Mouse (Mus musculus) kidney, adult 11 months (tissue): ENCODE data around the gene Cbx2.
A peak's percentile ranks its signal among the peaks of the same experiment; 100 is the strongest.

Experiments used
- DNase-seq: peaks from one replicate; pipeline ENCODE4 v3.0.0; 2022

The Cbx2 gene

DNA sequence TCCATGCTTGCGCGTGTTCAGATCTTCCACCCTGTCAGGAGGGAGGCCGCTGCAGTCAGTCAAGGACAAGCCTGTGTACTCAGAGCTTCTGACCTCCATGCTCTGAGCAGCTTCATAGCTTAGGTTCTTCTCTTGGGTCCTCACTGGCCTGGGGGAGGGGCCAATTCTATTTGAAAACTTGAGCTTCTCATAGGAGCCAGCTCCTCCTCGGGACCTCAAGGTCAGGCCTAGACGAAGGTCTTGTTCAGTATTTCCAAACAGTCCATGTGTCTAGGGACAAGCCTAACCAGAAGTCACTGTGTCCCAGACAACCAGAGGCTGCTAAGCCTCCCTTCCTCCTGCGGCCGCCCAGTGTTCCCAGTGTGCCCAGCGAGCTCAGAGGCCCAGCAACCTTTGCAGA lies 44.1 kb downstream of the Cbx2 start:
- DNase-seq: no peak

DNA sequence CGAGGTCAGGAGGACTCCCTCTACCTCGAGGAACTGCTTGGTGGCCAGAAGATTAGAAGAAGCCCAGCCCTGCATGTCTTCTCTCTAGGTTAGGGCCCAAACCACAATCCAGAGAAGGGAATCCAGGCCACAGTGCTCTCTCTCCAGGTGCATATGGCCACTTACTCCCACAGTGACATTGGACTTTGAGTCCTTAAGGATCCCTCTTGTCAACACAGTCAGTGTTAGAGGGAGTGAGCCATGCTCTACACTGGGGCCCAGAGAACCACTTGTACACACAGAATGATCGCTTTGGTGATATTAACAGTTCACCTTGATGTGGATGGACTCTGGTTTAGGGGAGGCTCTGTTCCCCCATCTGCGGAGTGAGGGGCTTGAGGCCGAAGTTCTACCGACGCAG lies 49.5 kb downstream of the Cbx2 start:
- DNase-seq: no peak

DNA sequence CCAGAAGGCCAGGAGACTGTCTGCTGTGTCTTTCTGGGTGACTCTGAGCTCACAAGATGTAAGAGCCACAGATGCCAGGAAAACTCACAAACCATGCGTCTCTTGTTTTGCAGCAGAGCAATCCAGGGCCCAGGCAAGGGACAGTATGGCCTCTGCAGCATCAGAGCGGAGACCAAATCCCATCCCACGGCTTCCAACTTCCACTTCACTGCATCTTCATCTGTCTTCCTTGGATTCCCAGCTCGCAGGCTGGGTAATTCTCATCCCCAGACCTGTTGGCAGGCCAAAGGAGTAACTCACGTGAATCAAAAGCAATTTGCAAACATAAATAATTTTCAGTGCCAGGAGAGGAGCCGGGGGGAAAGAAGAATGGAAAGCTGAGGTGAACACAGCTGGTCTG lies 50.2 kb downstream of the Cbx2 start:
- DNase-seq: no peak

DNA sequence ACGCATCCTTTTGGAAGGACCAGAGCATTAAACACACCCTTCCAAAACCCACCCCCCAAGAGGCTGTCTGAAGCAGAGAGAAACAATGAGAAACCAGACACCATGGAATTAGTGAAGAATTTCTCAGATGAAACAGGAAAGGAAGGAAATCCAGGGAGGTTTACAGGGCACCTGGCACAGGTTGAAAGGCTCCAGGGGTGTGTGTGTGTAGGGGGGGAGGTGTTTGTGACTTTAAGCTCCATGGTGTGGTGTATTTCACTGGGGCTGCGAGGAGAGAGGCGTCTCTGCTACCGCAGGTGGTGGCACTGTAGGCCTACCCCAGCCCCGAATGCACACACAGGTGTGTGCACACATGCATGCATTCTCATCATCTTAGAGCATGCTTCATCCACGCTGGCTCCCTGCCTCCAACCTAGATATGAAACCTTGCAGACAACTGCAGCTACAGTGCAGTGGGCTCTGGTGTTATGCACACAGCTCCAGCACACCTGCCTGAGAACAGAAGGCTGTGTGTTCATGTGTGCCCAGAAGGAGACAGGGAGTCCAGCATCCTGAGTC lies 51.2 kb downstream of the Cbx2 start:
- DNase-seq: no peak

DNA sequence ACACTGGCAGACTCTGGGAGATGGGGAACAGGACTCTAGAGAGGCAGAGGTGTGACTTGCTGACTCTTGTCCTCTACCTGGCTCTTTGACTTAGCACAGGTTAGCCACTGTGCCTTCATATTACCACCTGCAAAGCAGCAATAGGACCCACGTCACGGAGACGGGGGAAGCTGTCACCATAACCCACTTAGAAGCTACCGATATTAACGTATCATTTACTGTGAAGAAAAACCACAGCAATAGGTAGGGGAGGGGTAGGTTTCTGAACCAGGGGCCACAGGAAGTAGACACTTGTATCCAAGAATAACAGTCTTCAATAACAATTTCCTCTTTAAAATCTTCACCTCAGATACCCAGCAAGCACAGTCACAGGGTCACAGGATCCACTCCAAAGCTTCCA lies 53.0 kb downstream of the Cbx2 start:
- no peak for DNase-seq

DNA sequence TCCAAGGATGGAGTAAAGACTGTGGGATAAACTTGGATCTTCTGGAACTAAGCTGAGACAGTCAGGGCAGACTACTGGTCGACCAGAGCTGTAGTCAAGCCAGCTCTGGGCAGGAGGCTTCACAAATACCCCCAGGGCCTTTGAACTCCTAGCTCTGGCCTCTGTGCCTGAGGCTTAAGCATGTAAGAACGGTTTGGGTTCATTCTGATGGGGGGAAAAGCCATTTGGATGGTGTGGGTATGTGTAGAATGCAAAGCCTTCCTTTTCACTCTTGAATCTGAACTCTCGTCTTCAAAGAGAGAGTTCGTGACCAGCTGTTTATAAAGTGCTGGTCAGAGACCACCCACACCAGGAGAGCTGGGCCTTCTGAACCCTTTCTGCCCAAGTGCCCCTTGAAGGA lies 55.0 kb downstream of the Cbx2 start:
- no peak for DNase-seq

DNA sequence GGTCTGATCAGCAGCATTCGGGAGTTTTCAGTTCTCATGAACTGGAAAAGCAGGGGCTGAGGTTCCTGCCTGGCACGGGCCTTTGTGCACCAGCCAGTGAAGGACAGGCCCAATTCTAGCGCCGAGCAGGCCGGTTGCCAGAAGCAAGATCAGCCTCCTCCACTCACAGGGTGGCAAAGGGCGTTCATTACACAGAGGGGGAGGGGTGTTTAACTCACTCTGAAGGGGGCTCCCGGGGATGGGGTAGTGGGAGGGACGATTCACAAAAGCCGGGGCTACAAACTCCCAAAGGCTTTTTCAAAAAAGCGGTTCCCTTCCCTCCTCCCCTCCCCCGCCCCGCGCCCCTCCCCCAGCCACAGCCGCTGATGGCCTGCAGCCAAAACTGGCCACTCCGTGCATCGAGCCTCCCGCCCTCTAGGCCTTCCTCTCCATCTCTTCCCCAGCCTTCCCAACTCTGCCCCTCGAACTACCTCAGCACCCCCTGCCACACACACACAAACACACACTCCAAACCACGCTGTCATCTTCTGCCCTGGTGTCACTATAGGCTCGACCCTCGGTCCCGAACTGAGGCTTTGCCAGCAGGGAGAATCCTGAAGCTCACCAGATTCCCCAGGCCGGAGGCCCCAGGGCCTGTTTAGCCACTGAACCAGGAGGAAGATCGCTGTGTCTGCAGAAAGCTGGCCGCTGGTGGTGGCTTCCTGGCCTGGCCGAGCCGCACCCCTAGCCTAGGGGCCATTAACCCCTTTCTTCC lies 56.1 kb downstream of the Cbx2 start:
- DNase-seq: peak; percentile 77

DNA sequence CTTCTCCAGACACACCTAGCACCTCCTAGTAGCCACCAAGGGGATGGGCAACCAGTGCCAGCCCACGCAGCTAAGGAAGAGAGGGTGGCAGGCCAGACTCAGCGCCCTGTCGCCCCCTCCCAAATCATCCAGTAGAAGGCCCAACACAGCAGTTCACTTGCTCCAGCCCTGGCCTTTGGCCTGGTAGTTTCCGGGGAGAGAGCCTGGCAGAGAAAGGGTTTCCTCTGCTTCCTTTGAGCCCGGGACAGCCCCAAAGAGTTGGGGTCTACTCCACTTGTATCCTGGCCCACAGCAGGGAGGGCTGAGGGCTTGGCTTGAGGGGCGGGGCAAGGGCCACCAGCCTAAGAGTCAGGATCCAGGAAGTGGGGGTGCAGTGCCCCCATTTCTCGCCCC lies 56.7 kb downstream of the Cbx2 start:
- no peak for DNase-seq

DNA sequence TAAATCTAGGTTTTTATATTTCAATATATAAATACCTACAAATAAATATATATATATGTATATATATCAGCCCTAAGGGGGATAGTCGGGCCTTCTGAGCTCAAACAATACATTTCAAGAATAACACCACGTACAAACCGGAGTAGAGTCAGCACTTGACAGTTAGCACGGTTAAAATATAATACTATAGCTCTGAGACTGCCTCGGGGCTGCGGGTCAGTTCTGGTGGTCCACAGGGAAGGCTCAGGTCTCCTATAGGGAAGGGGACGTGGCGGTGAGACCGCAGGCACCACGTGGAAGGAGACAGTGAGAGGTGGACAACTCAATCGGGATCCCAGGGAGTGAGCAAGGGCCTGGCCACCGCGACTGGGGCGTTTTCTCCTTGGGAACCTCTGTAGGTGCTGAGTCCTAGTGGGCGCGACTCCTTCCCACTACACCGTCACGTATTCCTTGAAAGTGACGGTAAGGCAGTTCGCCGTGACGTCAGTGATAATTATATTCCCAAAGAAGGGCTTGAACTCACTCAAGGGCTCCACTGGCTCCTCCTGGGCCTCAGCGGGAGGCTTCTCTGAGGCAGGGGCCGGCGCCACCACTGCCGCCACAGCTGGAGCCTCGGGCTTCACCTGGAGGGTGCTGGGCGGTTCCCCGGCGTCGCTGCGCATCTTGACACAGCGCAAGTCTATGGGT lies 57.8 kb downstream of the Cbx2 start:
- DNase-seq: no peak
